Mouse (Mus musculus) gastrocnemius, adult 18-20 months (tissue): ENCODE results near the gene Gm9821. TPM values are rescaled to one million over a fixed set of nuclear protein-coding genes. Genes with fewer than 3 reads are reported as not detected.

Source experiments
- DNase-seq: peaks from one replicate; pipeline ENCODE4 v3.0.0; 2021; ENCODE audit warnings: low spot score
- total RNA-seq, 2 experiments: library from RNA; stranded (reverse); gene quantifications; 2 replicates each; pipeline ENCODE4 v1.2.3; 2021

Gm9821 gene
- total RNA-seq, 2 experiments from 2014 or later = not detected

DNA sequence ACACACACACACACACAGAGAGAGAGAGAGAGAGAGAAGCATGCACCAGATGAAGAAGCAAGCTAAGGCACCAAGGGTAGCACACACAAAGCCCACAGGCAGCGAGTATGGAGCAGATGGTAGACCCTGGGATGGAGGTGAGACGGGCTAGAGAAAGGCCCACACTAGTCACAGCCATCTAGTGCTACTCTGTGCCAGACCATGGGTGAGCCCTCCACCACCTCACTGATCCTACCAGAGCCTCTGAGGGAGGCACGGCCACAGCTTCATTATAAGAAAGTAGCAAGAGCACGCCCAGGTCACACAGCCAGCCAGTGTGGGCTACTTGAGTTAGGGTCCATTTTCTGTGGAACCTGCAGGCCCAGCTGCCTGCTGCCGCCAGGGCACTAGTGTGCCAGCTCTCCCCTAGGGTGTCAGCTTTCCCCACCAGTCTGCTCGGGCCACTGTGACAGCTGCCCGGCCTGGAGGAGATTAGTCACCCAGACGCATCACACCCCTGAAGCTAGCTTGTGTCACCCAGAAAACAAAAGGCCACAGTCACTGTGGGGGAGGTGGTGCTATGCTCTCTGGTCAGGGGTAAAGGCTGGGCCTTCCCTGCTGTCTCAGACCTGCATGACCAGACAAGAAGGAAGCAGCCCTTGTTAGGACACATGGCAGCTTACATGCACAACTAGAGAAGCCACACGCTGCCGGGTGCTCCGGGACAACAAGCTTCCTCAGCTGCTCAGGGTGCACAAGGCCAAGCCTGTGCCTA lies 2.1 kb downstream of the Gm9821 start:
- peak; percentile 72 for DNase-seq

DNA sequence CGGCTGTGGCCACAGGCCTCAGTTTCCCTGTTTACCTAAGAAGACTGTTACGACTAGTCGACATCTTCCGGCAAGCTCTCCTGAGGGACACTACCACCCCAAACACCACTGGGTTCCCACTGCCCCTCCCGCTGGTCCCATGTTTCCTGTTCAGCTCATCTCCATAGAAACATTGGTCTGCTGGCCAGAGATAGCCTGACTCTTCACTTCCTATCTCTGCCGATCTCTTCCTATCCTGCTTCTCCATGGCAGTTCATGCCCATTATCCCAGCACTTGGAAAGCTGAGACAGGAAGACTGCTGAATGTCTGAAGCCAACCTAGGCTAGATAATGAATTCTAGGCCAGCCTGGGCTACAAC lies 2.6 kb downstream of the Gm9821 start:
- DNase-seq = no peak

GRCm38 (mm10) chr2:91948792-91949241 lies 3.3 kb downstream of the Gm9821 start:
- peak; percentile 40 for DNase-seq

DNA sequence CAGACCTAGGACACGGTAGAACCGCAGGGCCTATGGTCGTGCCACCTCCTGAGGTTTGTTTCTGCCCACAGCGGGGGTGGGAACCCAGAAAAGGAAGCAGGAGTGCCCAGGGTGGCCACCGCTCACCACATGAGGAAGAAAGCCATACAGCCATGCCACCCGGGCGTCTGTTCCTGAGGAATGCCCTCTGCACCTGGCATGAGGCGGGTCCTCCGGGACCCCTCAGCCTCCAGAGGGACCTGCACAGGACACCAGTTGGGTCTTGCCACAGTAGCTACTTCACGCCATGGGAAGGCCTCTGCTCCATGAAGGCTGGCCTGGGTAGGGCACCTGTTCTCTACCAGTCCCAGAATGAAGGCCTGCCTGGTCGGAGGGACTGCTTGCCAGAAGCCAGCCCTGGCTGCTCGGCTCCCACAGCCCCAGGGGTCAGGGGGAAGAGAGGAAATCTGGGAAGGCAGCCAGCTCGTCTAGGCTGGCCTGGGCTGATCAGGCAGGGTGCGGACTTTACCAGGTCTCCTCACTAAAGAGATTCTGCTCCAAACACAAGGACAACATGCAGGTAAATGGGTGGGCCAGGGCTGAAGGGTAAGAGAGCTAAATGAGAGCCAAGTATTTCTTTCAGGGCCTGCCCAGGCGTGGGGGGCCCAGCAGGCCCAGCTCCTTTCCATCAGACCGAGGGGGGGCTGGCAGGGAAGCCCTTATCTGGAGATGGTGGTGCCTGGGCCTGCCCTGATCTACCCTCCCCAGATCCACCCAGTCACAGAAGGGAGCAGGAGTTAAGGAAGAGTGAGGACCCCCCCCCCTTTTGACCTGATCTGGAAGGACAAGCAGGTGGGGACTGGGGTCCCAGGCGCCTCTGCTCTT lies 4.1 kb downstream of the Gm9821 start:
- peak; percentile 61 for DNase-seq

- DNase-seq = peak; percentile 59
These were observed 5.0 kb downstream of the Gm9821 start for GRCm38 (mm10) chr2:91950275-91951085.

DNA sequence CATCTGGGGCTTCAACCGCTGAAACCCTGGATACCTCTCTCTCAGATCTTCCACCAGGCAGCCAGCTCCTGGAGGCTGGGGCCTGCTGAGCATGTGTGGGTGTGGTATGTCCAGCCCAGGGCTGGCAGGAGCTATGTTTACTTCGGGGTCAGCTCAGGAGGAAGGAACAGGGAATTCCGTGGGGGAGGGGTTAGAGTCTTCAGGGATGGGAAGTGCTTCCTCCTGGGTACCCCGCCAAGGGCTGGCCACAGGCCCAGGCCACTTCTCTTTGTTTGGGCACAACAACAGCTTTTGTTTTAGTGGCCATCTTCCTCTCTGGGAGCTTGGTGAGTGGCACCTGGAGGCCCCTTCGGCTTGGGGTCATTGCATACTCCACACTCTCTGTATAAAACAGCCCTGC lies 8.3 kb downstream of the Gm9821 start:
- DNase-seq = peak; percentile 52

- DNase-seq = no peak
These were observed 9.7 kb downstream of the Gm9821 start for GRCm38 (mm10) chr2:91955121-91955591.

DNA sequence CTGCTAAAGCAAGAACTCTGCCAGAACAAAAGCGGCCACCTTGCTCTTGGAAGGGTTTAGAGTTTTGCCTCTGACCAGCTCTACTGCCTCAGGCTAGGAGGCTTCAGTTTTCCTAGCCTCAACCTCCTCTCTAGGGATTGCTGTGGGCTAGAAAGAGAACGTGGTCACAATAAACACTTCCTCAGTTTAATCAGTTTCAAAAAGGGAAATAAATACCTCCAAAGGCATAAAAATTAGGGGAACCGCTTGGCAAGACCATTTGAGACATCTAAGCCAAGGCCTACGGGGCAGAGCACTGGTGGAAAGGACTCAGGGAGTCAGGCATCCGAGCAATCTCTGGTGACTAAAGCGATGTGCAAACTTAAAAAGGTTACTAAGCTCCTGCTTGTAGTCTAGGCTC lies 10.4 kb downstream of the Gm9821 start:
- DNase-seq = no peak

- no peak for DNase-seq
These were observed 11.6 kb downstream of the Gm9821 start for GRCm38 (mm10) chr2:91957096-91957495.

GRCm38 (mm10) chr2:91958049-91958448 lies 12.5 kb downstream of the Gm9821 start:
- no peak for DNase-seq

DNA sequence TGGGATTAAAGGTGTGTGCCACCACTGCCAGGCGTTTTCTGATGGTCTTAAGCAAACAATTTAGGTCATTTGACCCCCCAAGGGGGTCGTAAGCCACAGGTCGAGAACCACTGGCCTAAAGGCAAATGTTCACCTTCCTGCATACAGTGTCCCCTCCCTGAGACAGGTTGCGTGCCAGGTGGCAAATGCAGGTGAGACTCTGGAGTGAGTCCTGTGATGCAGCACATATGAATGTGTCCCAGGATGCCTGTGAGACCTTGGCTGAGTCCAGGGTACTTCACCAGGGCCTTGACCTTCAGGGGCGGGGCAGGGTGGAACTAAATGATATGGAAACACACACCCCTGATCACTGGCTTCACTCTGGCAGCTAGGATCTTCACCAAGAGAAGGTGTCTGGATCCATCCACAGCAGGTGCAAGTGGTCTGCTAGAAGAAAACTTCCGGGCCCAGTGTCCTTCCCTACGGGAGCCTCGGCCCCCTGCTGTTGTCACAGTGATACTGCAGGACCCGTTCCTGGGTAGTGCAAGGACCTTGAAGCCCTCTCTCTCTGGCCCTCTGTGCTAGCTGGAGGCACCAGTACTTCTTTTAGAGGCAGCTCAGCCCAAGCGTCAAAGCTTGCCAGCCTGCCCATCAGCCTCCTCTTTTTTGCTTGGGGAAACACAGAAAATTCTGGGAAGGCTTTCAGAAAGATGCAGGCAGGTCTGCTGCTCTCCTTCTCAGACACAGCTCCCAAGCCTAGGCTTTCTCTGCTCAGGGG lies 13.4 kb downstream of the Gm9821 start:
- DNase-seq = peak; percentile 66

GRCm38 (mm10) chr2:91959544-91960410 lies 14.3 kb downstream of the Gm9821 start:
- no peak for DNase-seq

DNA sequence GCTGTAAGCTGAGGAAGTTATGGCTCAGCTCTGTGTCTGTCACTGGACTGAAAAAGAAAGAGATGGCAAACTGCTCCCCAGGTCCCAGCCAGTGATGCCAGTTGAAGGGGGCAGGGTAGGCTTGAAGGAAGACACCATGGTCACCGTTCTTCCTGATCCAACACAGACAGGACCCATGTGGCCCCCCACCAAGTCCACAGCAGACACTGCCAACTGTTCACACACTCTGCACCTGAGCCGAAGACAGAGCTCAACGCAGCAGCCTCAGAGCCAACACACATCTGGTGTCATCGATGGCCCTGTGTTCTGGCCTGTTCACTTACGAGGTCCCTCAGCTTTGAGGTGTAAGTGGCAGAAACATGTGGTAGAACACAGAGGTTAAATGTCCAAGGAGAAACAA lies 15.0 kb downstream of the Gm9821 start:
- DNase-seq = no peak

DNA sequence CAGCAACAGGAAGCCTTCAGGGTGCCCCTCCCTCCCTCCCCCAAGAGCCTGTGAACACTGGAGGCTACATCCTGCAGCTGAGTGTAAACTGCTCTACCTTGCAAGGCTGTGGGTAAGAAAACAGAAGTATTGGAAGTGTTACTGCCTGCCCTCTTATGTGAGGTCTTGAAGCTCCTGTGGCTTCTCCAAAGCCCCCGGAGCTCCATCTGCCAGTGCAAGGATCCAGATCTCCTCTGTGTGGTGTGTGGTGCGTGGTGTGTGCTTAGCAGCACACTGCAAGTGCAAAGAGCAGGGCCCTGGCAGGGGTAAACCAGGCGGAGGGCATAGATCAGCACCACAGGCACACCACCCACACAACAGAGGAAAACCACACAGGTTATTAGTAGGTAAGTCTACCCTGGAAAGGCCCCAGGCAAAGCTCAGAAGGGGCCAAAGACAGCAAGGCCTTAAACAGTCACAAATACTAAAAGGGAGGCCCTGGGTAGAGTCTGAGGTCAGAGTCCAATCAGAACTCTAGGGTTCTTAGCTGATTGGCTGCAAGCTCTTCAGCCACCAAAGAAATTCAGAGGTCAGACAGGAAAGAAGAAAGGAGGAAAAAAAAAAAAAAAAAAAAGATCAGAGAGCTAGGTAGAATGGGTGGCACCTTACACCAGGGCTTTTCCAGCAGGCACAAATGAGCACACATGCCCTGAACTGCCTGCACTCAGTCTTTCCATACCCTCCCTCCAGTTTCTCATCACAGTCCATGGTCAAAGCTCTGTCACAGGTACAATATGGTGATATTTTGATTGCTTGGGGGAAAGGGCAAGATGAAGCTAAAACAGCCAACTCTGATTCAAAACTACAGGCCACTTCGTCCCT lies 16.6 kb downstream of the Gm9821 start:
- DNase-seq = no peak

DNA sequence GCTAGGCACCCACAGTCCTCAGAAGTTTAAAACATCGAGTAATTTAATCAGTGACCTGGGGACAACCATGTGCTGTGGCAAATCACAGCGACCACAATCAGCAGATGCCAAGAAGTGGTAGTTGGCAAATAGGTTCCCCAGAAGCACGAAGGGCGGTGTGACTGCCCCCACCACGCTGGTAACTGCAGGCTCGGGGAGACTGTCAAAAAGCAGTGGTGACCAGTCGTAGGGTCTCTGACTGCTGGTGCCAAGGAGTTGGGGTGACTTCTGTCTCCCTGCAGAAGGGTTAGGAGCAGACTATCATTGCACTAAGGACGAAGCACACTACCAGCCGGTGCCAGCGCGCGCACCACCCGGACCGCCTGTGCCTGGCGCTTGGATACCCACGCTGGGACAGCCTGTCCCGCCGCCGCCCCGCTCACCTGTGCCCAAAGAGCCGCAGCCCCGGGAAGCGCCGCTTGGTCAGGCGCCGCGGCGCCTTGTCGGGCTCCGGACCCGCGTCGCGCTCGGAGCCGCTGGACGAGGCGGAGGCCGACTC lies 17.4 kb downstream of the Gm9821 start:
- no peak for DNase-seq

DNA sequence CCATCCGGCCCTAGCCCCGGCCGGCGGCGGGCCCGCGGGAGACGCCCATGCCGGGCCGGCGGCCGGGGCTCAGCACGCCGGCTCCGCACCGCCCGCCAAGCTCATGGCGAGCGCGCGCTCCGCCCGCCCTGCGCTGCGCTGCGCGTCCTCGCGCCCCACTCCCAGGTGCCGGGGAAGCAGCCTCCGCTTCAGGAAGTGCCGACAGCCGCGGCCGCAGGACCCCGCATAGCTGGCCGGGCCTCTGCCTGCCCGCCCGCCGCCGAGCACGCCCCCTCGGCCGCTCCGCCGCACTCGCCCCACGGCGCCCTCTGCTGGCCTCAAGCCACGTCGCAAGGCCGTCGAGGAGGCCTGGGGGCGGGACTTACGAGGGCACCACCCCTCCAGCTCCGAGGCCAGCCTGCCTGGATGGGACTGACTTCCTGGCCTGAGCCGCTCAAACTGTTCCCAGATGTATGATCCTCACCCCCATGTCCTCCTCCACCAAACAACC lies 18.0 kb downstream of the Gm9821 start:
- peak; percentile 96 for DNase-seq

DNA sequence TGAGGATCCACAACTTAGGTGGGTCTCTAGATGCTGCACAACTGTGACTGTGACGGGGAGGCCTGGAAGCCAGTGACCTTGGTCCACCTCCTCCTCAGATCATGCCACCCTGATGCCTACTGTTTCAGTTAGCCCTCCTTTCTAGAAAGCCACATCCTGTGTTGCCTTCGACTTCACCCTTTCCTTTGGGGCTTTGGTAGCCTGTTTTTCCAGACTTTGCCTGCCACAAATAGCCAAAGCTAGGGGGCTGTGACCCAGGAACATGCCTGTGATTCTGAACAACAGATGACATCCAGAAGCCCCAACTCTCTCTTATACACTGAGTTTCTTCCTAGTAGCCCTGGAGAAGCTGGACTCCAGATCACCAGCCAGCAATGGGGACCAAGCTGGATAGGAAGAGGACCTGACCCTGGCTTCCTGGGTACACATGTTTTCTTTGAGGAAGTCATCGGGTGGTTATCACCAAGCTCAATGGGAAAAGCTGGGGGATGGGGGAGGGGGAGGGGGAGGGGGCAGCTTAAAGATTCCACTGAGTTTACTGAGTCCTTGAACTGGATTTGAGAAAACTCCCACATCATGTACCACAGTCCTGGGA lies 19.2 kb downstream of the Gm9821 start:
- no peak for DNase-seq

GRCm38 (mm10) chr2:91965417-91965816 lies 19.9 kb downstream of the Gm9821 start:
- DNase-seq = no peak
